Mouse (Mus musculus) hindbrain, embryonic 12.5 days (tissue): Measurements from ENCODE around the gene Cadm1. TPM values are rescaled to one million over a fixed set of nuclear protein-coding genes. Genes with fewer than 3 reads are reported as not detected.

ENCODE experiments used
- ATAC-seq: fragments of 200-750 bp; cut with Nextera tagmentation; 2 replicates; pipeline ENCODE4 v1.8.0; 2017; ENCODE audit warnings: moderate TSS enrichment; ENCODE audit not compliant: low FRiP score
- H3K27ac ChIP-seq: fragments of 300-500 bp; sonication (generic); 2 replicates; pipeline ENCODE4 v1.5.1; 2016; ENCODE audit warnings: mild to moderate bottlenecking
- H3K27me3 ChIP-seq: fragments of 300-500 bp; sonication (generic); 2 replicates; pipeline ENCODE4 v1.6.1; 2016; ENCODE audit warnings: mild to moderate bottlenecking
- H3K36me3 ChIP-seq: fragments of 300-500 bp; sonication (generic); 2 replicates; pipeline ENCODE4 v1.6.1; 2016; ENCODE audit warnings: mild to moderate bottlenecking
- H3K4me1 ChIP-seq: fragments of 300-500 bp; sonication (generic); 2 replicates; pipeline ENCODE4 v1.6.1; 2016
- H3K4me2 ChIP-seq: fragments of 300-500 bp; sonication (generic); replicated peaks from 2 replicates; pipeline ENCODE4 v1.6.1; 2016; ENCODE audit warnings: mild to moderate bottlenecking
- H3K4me3 ChIP-seq: fragments of 300-500 bp; sonication (generic); 2 replicates; pipeline ENCODE4 v1.5.1; 2016; ENCODE audit warnings: mild to moderate bottlenecking
- H3K9ac ChIP-seq: fragments of 300-500 bp; sonication (generic); 2 replicates; pipeline ENCODE4 v1.6.1; 2016; ENCODE audit warnings: mild to moderate bottlenecking, moderate library complexity
- H3K9me3 ChIP-seq: fragments of 300-500 bp; sonication (generic); replicated peaks from 2 replicates; pipeline ENCODE4 v1.6.1; 2016; ENCODE audit warnings: mild to moderate bottlenecking
- WGBS: fragments of 180-500 bp; shearing (Covaris S2); methylation state at CpG from one replicate; pipeline ENCODE4 v1.1.7; 2016; 5-methylcytosine and 5-hydroxymethylcytosine counted together
- polyA plus RNA-seq: library from polyadenylated mRNA; unstranded; fragments of >200 nt; fragmentation: Nextera tagmentation; extraction: Ambion mirVana; gene quantifications from 2 replicates; pipeline ENCODE4 v1.2.1, GENCODE M21; 2016

Gene Cadm1
- polyA plus RNA-seq, 1 experiment from 2014 or later: 120 TPM

DNA sequence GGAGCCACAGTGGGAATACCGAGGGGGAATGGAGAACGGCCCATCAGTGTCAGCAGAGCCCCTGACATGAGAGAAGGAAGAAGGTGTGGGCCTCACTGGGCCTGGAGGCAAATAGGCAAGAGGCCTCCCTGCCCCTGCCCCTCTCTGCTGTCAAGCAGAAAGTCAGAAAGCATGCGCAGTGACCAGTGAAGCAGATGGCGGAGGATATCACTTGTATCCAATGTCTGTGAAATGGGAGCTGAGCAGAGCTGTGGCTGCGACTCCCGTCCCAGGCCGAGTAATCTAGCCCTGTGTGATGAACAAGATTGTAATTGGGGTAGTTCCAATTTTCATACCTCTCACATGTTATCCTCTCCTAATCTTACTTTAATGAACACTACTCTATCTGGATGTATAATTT is 337.5 kb downstream of the Cadm1 start:
- peaks cover 8% of the 10 kb centered on the region; the same call in 1 of the 2 replicates for H3K4me1 ChIP-seq
- no peaks in the 10 kb centered on the region for H3K36me3 ChIP-seq
- 71% methylated on average over 7 of the region's 7 CpGs for WGBS
- peaks cover 4% of the 10 kb centered on the region; the same call in 1 of the 2 replicates for H3K27me3 ChIP-seq
- H3K4me3 ChIP-seq: no peak overlapping the region
- no peak overlapping the region for H3K9ac ChIP-seq
- no peak for ATAC-seq
- H3K4me2 ChIP-seq: no peak overlapping the region
- no peaks in the 10 kb centered on the region for H3K9me3 ChIP-seq
- no peak overlapping the region for H3K27ac ChIP-seq

DNA sequence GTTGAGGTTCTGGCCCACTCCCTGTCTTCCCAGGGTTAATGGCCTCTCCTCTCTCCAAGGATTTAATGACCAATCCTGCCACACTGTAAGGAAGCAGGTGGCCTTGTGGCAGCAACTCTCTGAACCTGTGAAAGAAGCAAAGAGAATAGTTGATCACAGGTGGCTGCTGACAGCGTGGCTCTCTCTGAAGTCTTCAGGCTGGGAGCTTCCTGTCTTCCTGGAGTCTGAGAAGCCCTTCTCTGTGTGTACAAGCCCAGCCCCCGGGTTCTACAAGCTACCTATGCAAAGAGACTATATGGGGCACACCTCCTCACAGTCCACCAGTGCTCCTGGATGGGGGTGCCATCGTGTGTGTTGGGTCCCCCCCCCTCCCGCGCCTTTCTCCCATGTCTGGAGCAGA is 339.7 kb downstream of the Cadm1 start:
- no peak overlapping the region for H3K4me2 ChIP-seq
- no peak overlapping the region for H3K27ac ChIP-seq
- peaks cover 4% of the 10 kb centered on the region; the same call in 1 of the 2 replicates for H3K27me3 ChIP-seq
- 86% methylated on average over 5 of the region's 5 CpGs for WGBS
- no peak for ATAC-seq
- H3K36me3 ChIP-seq: no peaks in the 10 kb centered on the region
- no peaks in the 10 kb centered on the region for H3K9me3 ChIP-seq
- H3K4me1 ChIP-seq: peaks cover 6% of the 10 kb centered on the region; the same call in 1 of the 2 replicates
- no peak overlapping the region for H3K4me3 ChIP-seq
- H3K9ac ChIP-seq: no peak overlapping the region

- H3K4me2 ChIP-seq: no peak overlapping the region
- peaks cover 14% of the 10 kb centered on the region for H3K4me1 ChIP-seq
- H3K9me3 ChIP-seq: no peaks in the 10 kb centered on the region
- ATAC-seq: no peak
- WGBS: 68% methylated on average over 10 of the region's 10 CpGs
- no peaks in the 10 kb centered on the region for H3K36me3 ChIP-seq
- no peaks in the 10 kb centered on the region; the same call in 1 of the 2 replicates for H3K27me3 ChIP-seq
- H3K9ac ChIP-seq: no peak overlapping the region
- no peak overlapping the region; the same call in 1 of the 2 replicates for H3K27ac ChIP-seq
- no peak overlapping the region for H3K4me3 ChIP-seq
These were observed 346.7 kb downstream of the Cadm1 start for GRCm38 (mm10) chr9:47876557-47877206.

DNA sequence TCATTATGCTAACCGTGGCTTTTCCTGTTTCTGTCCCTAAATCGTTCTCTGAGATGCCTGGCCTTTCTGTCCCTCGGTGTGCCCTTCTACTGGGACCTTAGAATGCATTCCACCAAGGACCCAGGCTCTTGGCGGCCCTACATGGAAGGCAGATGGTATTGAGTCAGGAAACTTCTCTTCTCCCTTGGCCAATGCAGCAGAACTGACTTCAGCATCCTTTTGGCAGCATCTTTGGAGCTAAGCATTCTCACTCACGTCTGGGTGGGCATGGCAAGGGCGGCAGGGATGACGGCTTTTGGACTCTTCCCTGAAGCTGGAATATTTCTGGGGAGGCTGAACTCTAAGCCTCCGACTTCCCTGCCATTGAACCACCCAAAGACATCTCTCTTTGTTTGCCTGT is 350.2 kb downstream of the Cadm1 start:
- Histone ChIP-seq H3K27me3 (peaks cover 3% of the 10 kb centered on the region; the same call in 1 of the 2 replicates), H3K4me1 (peaks cover 14% of the 10 kb centered on the region), H3K4me3 (no peak overlapping the region), H3K27ac (no peak overlapping the region), H3K36me3 (no peaks in the 10 kb centered on the region), H3K4me2 (no peak overlapping the region), H3K9me3 (no peaks in the 10 kb centered on the region), H3K9ac (no peak overlapping the region)
- no peak for ATAC-seq
- 84% methylated on average over 8 of the region's 8 CpGs for WGBS

DNA sequence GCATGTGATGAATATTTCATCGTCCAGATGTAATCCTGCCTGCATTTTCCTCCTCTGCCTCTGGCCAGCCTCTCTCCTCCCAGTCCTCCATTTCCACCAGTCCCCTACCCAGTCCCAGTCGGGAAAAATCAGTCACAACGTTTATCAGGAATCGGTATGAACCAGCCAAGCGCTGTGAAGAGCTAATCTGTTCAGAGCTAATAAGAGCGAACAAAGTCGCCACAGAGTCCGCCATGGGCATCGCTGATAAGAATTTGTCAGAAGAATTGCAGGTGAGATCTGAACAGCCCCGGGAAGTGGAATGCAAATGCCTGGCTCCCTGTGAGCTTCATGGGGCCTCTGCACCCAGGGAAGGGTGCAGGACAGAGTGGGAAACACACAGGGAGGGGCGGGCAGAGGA is 352.4 kb downstream of the Cadm1 start:
- H3K4me1 ChIP-seq: peaks cover 7% of the 10 kb centered on the region
- H3K27ac ChIP-seq: no peak overlapping the region
- peaks cover 6% of the 10 kb centered on the region; the same call in 1 of the 2 replicates for H3K27me3 ChIP-seq
- no peaks in the 10 kb centered on the region for H3K36me3 ChIP-seq
- H3K4me3 ChIP-seq: no peak overlapping the region
- no peak for ATAC-seq
- WGBS: 69% methylated on average over 11 of the region's 11 CpGs
- no peaks in the 10 kb centered on the region for H3K9me3 ChIP-seq
- H3K4me2 ChIP-seq: no peak overlapping the region
- no peak overlapping the region for H3K9ac ChIP-seq

- H3K4me1 ChIP-seq: peaks cover 19% of the 10 kb centered on the region
- 81% methylated on average over 8 of the region's 8 CpGs for WGBS
- ATAC-seq: no peak
- no peaks in the 10 kb centered on the region for H3K9me3 ChIP-seq
- peaks cover 20% of the 10 kb centered on the region; the same call in 1 of the 2 replicates for H3K27me3 ChIP-seq
- no peak overlapping the region for H3K4me3 ChIP-seq
- H3K4me2 ChIP-seq: no peak overlapping the region
- H3K36me3 ChIP-seq: no peaks in the 10 kb centered on the region
- no peak overlapping the region for H3K27ac ChIP-seq
- H3K9ac ChIP-seq: no peak overlapping the region
These were observed 361.7 kb downstream of the Cadm1 start for GRCm38 (mm10) chr9:47891721-47892120.

DNA sequence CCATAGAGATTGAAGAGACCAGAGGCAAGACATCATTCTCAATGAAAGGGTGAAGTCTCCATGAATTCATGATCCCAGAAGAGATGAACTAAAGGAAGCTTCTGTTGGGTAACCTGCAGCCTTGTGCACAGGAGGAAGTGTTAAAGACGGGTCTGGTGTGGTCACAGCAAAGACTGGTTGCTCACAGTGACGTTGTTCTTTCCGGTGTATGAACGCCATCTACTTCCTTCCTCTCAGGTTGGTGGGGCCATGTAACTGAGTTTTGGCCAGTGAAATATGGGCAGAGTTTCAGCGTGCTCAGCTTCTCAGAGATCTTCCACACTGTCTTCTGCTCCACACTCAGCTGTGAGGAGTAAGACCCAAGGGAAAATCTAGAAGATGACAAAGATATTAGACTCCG is 363.0 kb downstream of the Cadm1 start:
- H3K9ac ChIP-seq: no peak overlapping the region
- ATAC-seq: no peak
- H3K4me2 ChIP-seq: no peak overlapping the region

GRCm38 (mm10) chr9:47894096-47894495 is 364.1 kb downstream of the Cadm1 start:
- Histone ChIP-seq H3K4me3 (no peak overlapping the region), H3K9ac (no peak overlapping the region), H3K27ac (peak overlapping the region; percentile 52; the same call in 1 of the 2 replicates), H3K4me2 (no peak overlapping the region), H3K9me3 (no peaks in the 10 kb centered on the region), H3K36me3 (no peaks in the 10 kb centered on the region), H3K4me1 (peaks cover 19% of the 10 kb centered on the region), H3K27me3 (peaks cover 33% of the 10 kb centered on the region)
- peak; percentile 38; the same call in 1 of the 2 replicates for ATAC-seq
- whole genome bisulfite sequencing: 20% methylated on average over 5 of the region's 5 CpGs

More for the DNA sequence above, 363.0 kb downstream of the Cadm1 start:
- H3K27ac ChIP-seq: no peak overlapping the region
- peaks cover 29% of the 10 kb centered on the region for H3K27me3 ChIP-seq
- H3K36me3 ChIP-seq: no peaks in the 10 kb centered on the region
- no peak overlapping the region for H3K4me3 ChIP-seq
- WGBS: 93% methylated on average over 6 of the region's 6 CpGs
- H3K4me1 ChIP-seq: peaks cover 19% of the 10 kb centered on the region
- no peaks in the 10 kb centered on the region for H3K9me3 ChIP-seq

- no peak for ATAC-seq
- Histone ChIP-seq H3K36me3 (no peaks in the 10 kb centered on the region), H3K4me1 (peaks cover 21% of the 10 kb centered on the region), H3K27ac (peak overlapping the region; percentile 52; the same call in 1 of the 2 replicates), H3K4me3 (no peak overlapping the region), H3K4me2 (no peak overlapping the region), H3K9ac (no peak overlapping the region), H3K27me3 (peaks cover 37% of the 10 kb centered on the region), H3K9me3 (no peaks in the 10 kb centered on the region)
- WGBS: 19% methylated on average over 7 of the region's 7 CpGs
These were observed 364.7 kb downstream of the Cadm1 start for GRCm38 (mm10) chr9:47894661-47895060.

DNA sequence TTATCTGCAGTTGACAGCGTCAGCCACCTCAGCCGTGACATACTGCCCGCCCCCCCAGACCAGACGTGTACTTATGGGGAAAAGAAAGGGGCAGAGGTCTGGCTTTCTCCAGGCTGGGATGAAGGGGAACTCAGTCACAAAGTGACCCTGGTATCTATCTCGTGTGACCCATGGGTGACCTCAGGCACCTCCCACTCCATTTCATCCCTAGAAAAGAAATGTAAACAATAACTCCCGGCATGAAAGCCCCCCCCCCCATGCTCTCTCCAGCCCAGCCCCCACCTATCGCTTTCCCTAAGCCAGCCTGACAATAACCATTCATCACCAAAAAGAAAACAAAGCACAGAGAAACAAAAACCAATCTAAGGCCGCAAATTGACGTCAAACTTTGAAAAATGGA is 365.1 kb downstream of the Cadm1 start:
- Histone ChIP-seq H3K36me3 (no peaks in the 10 kb centered on the region), H3K4me1 (peaks cover 21% of the 10 kb centered on the region), H3K9ac (0 out of 2 replicates have a peak overlapping the region, but pooled peaks have one; percentile 1), H3K27ac (no peak overlapping the region), H3K4me3 (no peak overlapping the region), H3K9me3 (no peaks in the 10 kb centered on the region), H3K4me2 (no peak overlapping the region), H3K27me3 (peaks cover 42% of the 10 kb centered on the region)
- ATAC-seq: no peak
- 14% methylated on average over 9 of the region's 9 CpGs for WGBS

- no peaks in the 10 kb centered on the region for H3K36me3 ChIP-seq
- no peaks in the 10 kb centered on the region for H3K9me3 ChIP-seq
- 49% methylated on average over 10 of the region's 10 CpGs for WGBS
- no peak overlapping the region for H3K4me3 ChIP-seq
- H3K4me1 ChIP-seq: peaks cover 37% of the 10 kb centered on the region
- peak overlapping the region; percentile 30; the same call in 1 of the 2 replicates for H3K27ac ChIP-seq
- no peak overlapping the region for H3K9ac ChIP-seq
- no peak overlapping the region for H3K4me2 ChIP-seq
- peak; percentile 85 for ATAC-seq
- H3K27me3 ChIP-seq: peaks cover 65% of the 10 kb centered on the region
These were observed 370.8 kb downstream of the Cadm1 start for GRCm38 (mm10) chr9:47900734-47901133.

GRCm38 (mm10) chr9:47903661-47904060 is 373.7 kb downstream of the Cadm1 start:
- Histone ChIP-seq H3K9me3 (no peaks in the 10 kb centered on the region), H3K4me2 (no peak overlapping the region), H3K27ac (no peak overlapping the region), H3K4me3 (no peak overlapping the region), H3K4me1 (peaks cover 35% of the 10 kb centered on the region), H3K27me3 (peaks cover 68% of the 10 kb centered on the region), H3K9ac (no peak overlapping the region), H3K36me3 (no peaks in the 10 kb centered on the region)
- WGBS: 46% methylated on average over 7 of the region's 7 CpGs
- no peak for ATAC-seq
